Comparison of ENCODE assay signal across 25 mouse cellular contexts in the genomic region with DNA sequence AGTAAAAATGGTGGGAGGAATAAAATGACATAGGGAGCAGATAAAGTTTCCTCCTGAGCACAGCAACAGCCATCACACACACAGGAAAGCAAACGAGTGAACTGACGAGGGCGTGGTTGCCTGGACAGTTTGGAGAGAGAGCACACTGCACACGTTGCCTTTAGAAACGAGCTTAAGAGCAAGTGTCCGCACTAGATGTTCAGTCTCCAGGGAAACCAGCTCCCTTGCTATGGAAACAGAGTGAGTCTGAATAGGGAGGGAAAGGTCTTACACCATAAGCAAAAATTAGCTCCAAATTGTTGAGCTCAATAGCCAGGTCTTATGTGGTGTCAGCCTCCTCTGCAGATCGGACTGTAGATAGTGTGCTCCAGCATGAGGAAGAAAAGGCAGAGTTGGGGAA.
DNase-seq lines count a peak whose midpoint lies in the region; ATAC-seq and TF ChIP-seq lines count a peak whose summit lies in the region.
"Had no signal": no experiment of that assay in that cellular context is flagged by ENCODE, and none has a peak within 500 bp of the region (broad histone marks: within the 10 kb centered on the region; RNA-seq: fewer than 3 reads in every experiment).

No protein-coding gene starts in this region.

- TF ChIP-seq POLR2A in olfactory bulb, adult 2 months (IDR thresholded peaks at IDR 0.05; ENCODE audit: insufficient read depth, low read depth, low read length) = no peak

- no peak overlapping the region for H3K4me2 ChIP-seq in forebrain, postnatal 0 days (ENCODE audit: low read depth)
- H3K4me2 ChIP-seq in forebrain, embryonic 16.5 days (ENCODE audit: low read length) = no peak overlapping the region
- H3K4me2 ChIP-seq: embryonic facial prominence, embryonic 12.5 days; forebrain, embryonic 13.5 days; forebrain, embryonic 15.5 days had no signal

- H3K9ac ChIP-seq in forebrain, postnatal 0 days = no peak overlapping the region
- H3K9ac ChIP-seq in forebrain, embryonic 16.5 days (replicated peaks; ENCODE audit: low read depth, low read length) = no peak overlapping the region
- H3K9ac ChIP-seq: embryonic facial prominence, embryonic 12.5 days; forebrain, embryonic 13.5 days; forebrain, embryonic 15.5 days had no signal

- no peak overlapping the region for H3K27ac ChIP-seq in forebrain, postnatal 0 days (ENCODE audit: low read depth, low read length)
- no peak overlapping the region for H3K27ac ChIP-seq in forebrain, embryonic 16.5 days (ENCODE audit: low read length)
- H3K27ac ChIP-seq in olfactory bulb, adult 2 months (ENCODE audit: insufficient read depth, low read depth, low read length) = 0 out of 2 replicates have a peak overlapping the region, but pooled peaks have one; percentile 35
- H3K27ac ChIP-seq: embryonic facial prominence, embryonic 10.5 days; embryonic facial prominence, embryonic 12.5 days; forebrain, embryonic 13.5 days; forebrain, embryonic 15.5 days had no signal

- DNase-seq in forebrain, postnatal 0 days = no peak
- DNase-seq in R1 (ENCODE audit: low read depth, low spot score) = peak; percentile 49
- DNase-seq in brain, adult 2 months (ENCODE audit: low read depth, low spot score) = peak; percentile 61
- DNase-seq in layer of hippocampus, postnatal 10 days (ENCODE audit: low spot score in 2 of 2) = no peak
- no peak for DNase-seq in kidney, postnatal 25 days
- DNase-seq: adrenal gland, adult 8-10 months; adrenal gland, postnatal 14 days; adrenal gland, postnatal 36 days; B cell, adult 2 months; cerebellum, adult 11-12 months; cerebellum, adult 2 months; cerebellum, adult 9-10 months; cerebellum, postnatal 10 days; cerebellum, postnatal 25 days had no signal

- no peaks in the 10 kb centered on the region for H3K4me1 ChIP-seq in forebrain, postnatal 0 days (ENCODE audit: insufficient read depth)
- no peaks in the 10 kb centered on the region for H3K4me1 ChIP-seq in forebrain, embryonic 16.5 days (replicated peaks; ENCODE audit: control insufficient read depth, insufficient read depth, low read length)
- peaks cover 5% of the 10 kb centered on the region for H3K4me1 ChIP-seq in olfactory bulb, adult 2 months (ENCODE audit: control insufficient read depth, insufficient read depth, low read length)
- H3K4me1 ChIP-seq: embryonic facial prominence, embryonic 10.5 days; embryonic facial prominence, embryonic 12.5 days; forebrain, embryonic 13.5 days; forebrain, embryonic 15.5 days had no signal

- ATAC-seq in forebrain, postnatal 0 days = peak; percentile 66
- no peak for ATAC-seq in forebrain, embryonic 16.5 days
- ATAC-seq: activated CD4-positive, CD25-positive, alpha-beta regulatory T cell, adult 4 months; CD4-positive, CD25-positive, alpha-beta regulatory T cell, adult 4 months; forebrain, embryonic 13.5 days; forebrain, embryonic 15.5 days; Patski had no signal

- H3K4me3 ChIP-seq in forebrain, postnatal 0 days (ENCODE audit: low read depth, low read length) = no peak overlapping the region
- H3K4me3 ChIP-seq in forebrain, embryonic 16.5 days (replicated peaks; ENCODE audit: low read length) = no peak overlapping the region
- H3K4me3 ChIP-seq in olfactory bulb, adult 2 months (ENCODE audit: insufficient read depth, low read depth, low read length) = no peak overlapping the region
- H3K4me3 ChIP-seq: embryonic facial prominence, embryonic 10.5 days; embryonic facial prominence, embryonic 12.5 days; forebrain, embryonic 13.5 days; forebrain, embryonic 15.5 days had no signal

- 44% methylated on average over 7 of the region's 7 CpGs for WGBS in forebrain, postnatal 0 days
- 38% methylated on average over 7 of the region's 7 CpGs for WGBS in forebrain, embryonic 16.5 days
- 26% methylated on average over 7 of the region's 7 CpGs for WGBS in olfactory bulb, adult 2 months

- H3K36me3 ChIP-seq in forebrain, postnatal 0 days (ENCODE audit: insufficient read depth) = no peaks in the 10 kb centered on the region
- no peaks in the 10 kb centered on the region for H3K36me3 ChIP-seq in forebrain, embryonic 16.5 days (ENCODE audit: control insufficient read depth, insufficient read depth)
- H3K36me3 ChIP-seq: embryonic facial prominence, embryonic 10.5 days; embryonic facial prominence, embryonic 12.5 days; forebrain, embryonic 15.5 days; G1E had no signal

- TF ChIP-seq CTCF in forebrain, postnatal 0 days (IDR thresholded peaks at IDR 0.05; ENCODE audit: low read depth) = no peak
- no peak for TF ChIP-seq CTCF in olfactory bulb, adult 2 months (IDR thresholded peaks at IDR 0.05; ENCODE audit: insufficient read depth, low read depth, low read length)

- no peaks in the 10 kb centered on the region for H3K9me3 ChIP-seq in forebrain, postnatal 0 days (ENCODE audit: low read length)
- no peaks in the 10 kb centered on the region for H3K9me3 ChIP-seq in forebrain, embryonic 16.5 days (ENCODE audit: control insufficient read depth, low read length)
- H3K9me3 ChIP-seq: embryonic facial prominence, embryonic 10.5 days; embryonic facial prominence, embryonic 12.5 days; forebrain, embryonic 13.5 days; forebrain, embryonic 15.5 days; G1E had no signal

- H3K27me3 ChIP-seq in forebrain, postnatal 0 days (ENCODE audit: insufficient read depth, low read length) = no peaks in the 10 kb centered on the region
- no peaks in the 10 kb centered on the region for H3K27me3 ChIP-seq in forebrain, embryonic 16.5 days (replicated peaks; ENCODE audit: control insufficient read depth, insufficient read depth, low read length)
- H3K27me3 ChIP-seq: CH12.LX; embryonic facial prominence, embryonic 12.5 days; forebrain, embryonic 13.5 days; forebrain, embryonic 15.5 days had no signal

Comparison
In these comparisons a context has a peak if more than half of its experiments do, and no peak if none do; other contexts are left out.
1. DNase-seq: peak in R1 (single experiment) and brain, adult 2 months (single experiment); none in forebrain, postnatal 0 days (single experiment), layer of hippocampus, postnatal 10 days (0 of 2) and kidney, postnatal 25 days (0 of 2).